Mouse (Mus musculus) adrenal gland, postnatal 4 days (tissue): Measurements from ENCODE around the gene Chrm2. TPM values are rescaled to one million over a fixed set of nuclear protein-coding genes. Genes with fewer than 3 reads are reported as not detected.
A peak's percentile ranks its signal among the peaks of the same experiment; 100 is the strongest.

ENCODE experiments used
- DNase-seq, 2 experiments: peaks; one replicate each; pipeline ENCODE4 v3.0.0; 2021 to 2022; ENCODE audit warnings: low spot score in 2 of 2, mixed read lengths in 2 of 2
- long read RNA-seq, 2 experiments: library from polyadenylated mRNA; stranded (forward); transcript quantifications; one replicate each; pipeline ENCODE4 v2.0.0; 2021
- total RNA-seq, 2 experiments: library from RNA; stranded (reverse); gene quantifications; 2 replicates each; pipeline ENCODE4 v1.2.3; 2021

Gene Chrm2
- 1 to 10 TPM; 1.0 to 2.2 TPM for total RNA-seq
- long read RNA-seq, experiment 1: 0 reads
- long read RNA-seq, experiment 2, full-length matches to known transcripts: 1 of 4 reads
- long read RNA-seq, experiment 2, partial matches to known transcripts: 0 of 4 reads
- long read RNA-seq, experiment 2, other reads (novel, unspliced or antisense): 3 of 4 reads

GRCm38 (mm10) chr6:36387612-36388400 is at the start of gene Chrm2:
Chrm2 (plus strand) TSS chr6:36388084.
- DNase-seq: peak in 1 of 2 experiments; percentile 3

- DNase-seq: no peak
These were observed 13.9 kb upstream of the Chrm2 start for GRCm38 (mm10) chr6:36373983-36374382.

- no peak for DNase-seq
These were observed 9.9 kb upstream of the Chrm2 start for GRCm38 (mm10) chr6:36377936-36378335.

- no peak for DNase-seq
These were observed 3.8 kb upstream of the Chrm2 start for GRCm38 (mm10) chr6:36384102-36384501.

GRCm38 (mm10) chr6:36388401-36389259 is 746 bp downstream of the Chrm2 start:
- no peak for DNase-seq

GRCm38 (mm10) chr6:36389260-36389965 is 1.5 kb downstream of the Chrm2 start:
- DNase-seq: no peak

GRCm38 (mm10) chr6:36393705-36394104 is 5.8 kb downstream of the Chrm2 start:
- no peak for DNase-seq

- no peak for DNase-seq
These were observed 17.3 kb downstream of the Chrm2 start for GRCm38 (mm10) chr6:36405139-36405538.

GRCm38 (mm10) chr6:36409016-36409415 is 21.1 kb downstream of the Chrm2 start:
- DNase-seq: no peak

- no peak for DNase-seq
These were observed 22.2 kb downstream of the Chrm2 start for GRCm38 (mm10) chr6:36410057-36410456.

- DNase-seq: no peak
These were observed 31.8 kb downstream of the Chrm2 start for GRCm38 (mm10) chr6:36419716-36420115.

- DNase-seq: no peak
These were observed 50.1 kb downstream of the Chrm2 start for GRCm38 (mm10) chr6:36437964-36438363.

- DNase-seq: no peak
These were observed 51.3 kb downstream of the Chrm2 start for GRCm38 (mm10) chr6:36439218-36439617.

- no peak for DNase-seq
These were observed 63.6 kb downstream of the Chrm2 start for GRCm38 (mm10) chr6:36451480-36451879.

- no peak for DNase-seq
These were observed 67.2 kb downstream of the Chrm2 start for GRCm38 (mm10) chr6:36455071-36455470.

GRCm38 (mm10) chr6:36457015-36457414 is 69.1 kb downstream of the Chrm2 start:
- no peak for DNase-seq

GRCm38 (mm10) chr6:36464008-36464407 is 76.1 kb downstream of the Chrm2 start:
- no peak for DNase-seq

- no peak for DNase-seq
These were observed 96.3 kb downstream of the Chrm2 start for GRCm38 (mm10) chr6:36484132-36484665.

GRCm38 (mm10) chr6:36507008-36507663 is 119.3 kb downstream of the Chrm2 start:
- DNase-seq: no peak

GRCm38 (mm10) chr6:36507946-36508345 is 120.1 kb downstream of the Chrm2 start:
- no peak for DNase-seq
